ENCODE assay signal across 17 mouse cellular contexts in genomic region chr8:48492491-48492890, GRCm38 (mm10).
A peak's percentile ranks its signal among the peaks of the same experiment; 100 is the strongest.
DNase-seq lines count a peak whose midpoint lies in the region; TF ChIP-seq lines count a peak whose summit lies in the region.
"Had no signal": no experiment of that assay in that cellular context is flagged by ENCODE, and none has a peak within 500 bp of the region (broad histone marks: within the 10 kb centered on the region; RNA-seq: fewer than 3 reads in every experiment).

No protein-coding gene starts in this region.

- peak; percentile 7 for DNase-seq in kidney, postnatal 14 days
- no peak for DNase-seq in kidney, postnatal 10 days
- peak; percentile 5 for DNase-seq in NIH3T3 (ENCODE audit: low read depth)
- peak; percentile 46 for DNase-seq in heart, adult 8-10 months (ENCODE audit: low spot score)
- DNase-seq in thymus, postnatal 14 days: no peak
- DNase-seq in kidney, adult 2 months: no peak
- DNase-seq: cerebellum, adult 18-20 months; kidney, postnatal 36 days; layer of hippocampus, postnatal 36 days; right cerebral cortex, postnatal 14 days; thymus, adult 2 months had no signal

- no peak for TF ChIP-seq POLR2A in kidney, adult 2 months (IDR thresholded peaks at IDR 0.05; ENCODE audit: low read depth, low read length)

- no peaks in the 10 kb centered on the region for H3K27me3 ChIP-seq in C2C12 (ENCODE audit: control insufficient read depth, insufficient read depth, insufficient read length)
- H3K27me3 ChIP-seq in kidney, adult 2 months (replicated peaks; ENCODE audit: control insufficient read depth, insufficient read depth, low read length): no peaks in the 10 kb centered on the region
- H3K27me3 ChIP-seq: CH12.LX; forebrain, embryonic 15.5 days; hindbrain, embryonic 12.5 days; Patski had no signal

- 81% methylated on average over 5 of the region's 5 CpGs for WGBS in kidney, adult 2 months

- H3K4me3 ChIP-seq in C2C12 (ENCODE audit: insufficient read depth, poor library complexity, severe bottlenecking): no peak overlapping the region
- no peak overlapping the region for H3K4me3 ChIP-seq in kidney, adult 2 months (ENCODE audit: insufficient read depth, low read depth, low read length)
- H3K4me3 ChIP-seq: forebrain, embryonic 15.5 days; hindbrain, embryonic 12.5 days; midbrain, embryonic 10.5 days had no signal

- H3K36me3 ChIP-seq in C2C12 (ENCODE audit: control insufficient read depth, insufficient read depth): no peaks in the 10 kb centered on the region
- H3K36me3 ChIP-seq in kidney, adult 2 months (ENCODE audit: control insufficient read depth, insufficient read depth, low read length): no peaks in the 10 kb centered on the region
- H3K36me3 ChIP-seq: forebrain, embryonic 15.5 days; hindbrain, embryonic 12.5 days had no signal

- H3K79me3 ChIP-seq in C2C12 (ENCODE audit: low read depth): no peaks in the 10 kb centered on the region

- H3K79me2 ChIP-seq in C2C12 (ENCODE audit: control insufficient read depth, insufficient read depth): no peaks in the 10 kb centered on the region

- H3K27ac ChIP-seq in kidney, adult 2 months (ENCODE audit: insufficient read depth, low read depth, low read length): no peak overlapping the region
- H3K27ac ChIP-seq: forebrain, embryonic 15.5 days; hindbrain, embryonic 12.5 days; midbrain, embryonic 10.5 days had no signal

- H3K4me1 ChIP-seq in kidney, adult 2 months (ENCODE audit: control insufficient read depth, insufficient read depth, low read length): peaks cover 3% of the 10 kb centered on the region; the same call in 1 of the 2 replicates

- H3ac ChIP-seq in C2C12 (ENCODE audit: control insufficient read depth, insufficient read length, low read depth): no peak overlapping the region

- no peak for TF ChIP-seq CTCF in C2C12 (IDR thresholded peaks at IDR 0.05; ENCODE audit: control insufficient read depth, insufficient read depth, insufficient read length)
- no peak for TF ChIP-seq CTCF in kidney, adult 2 months (conservative IDR thresholded peaks at IDR 0.05; ENCODE audit: insufficient read depth, insufficient read length, low read depth, low read length)

TF ChIP-seq in C2C12, 6 proteins besides CTCF, POLR2A, EP300 and RAD21:
- TF ChIP-seq FOSL1 (IDR thresholded peaks at IDR 0.05; ENCODE audit: insufficient read depth, low read length, poor library complexity, severe bottlenecking) (no peak), CEBPB (IDR thresholded peaks at IDR 0.05; ENCODE audit: low read depth) (peak; percentile 42), MYOD1 (IDR thresholded peaks at IDR 0.05; ENCODE audit: control insufficient read depth, insufficient read length, low read depth) (no peak), USF1 (IDR thresholded peaks at IDR 0.05; ENCODE audit: low read depth) (no peak), MYOG (IDR thresholded peaks at IDR 0.05; ENCODE audit: control insufficient read depth, extremely low read depth, insufficient read length) (no peak)

Comparison
In these comparisons a context has a peak if more than half of its experiments do, and no peak if none do; other contexts are left out.
1. DNase-seq: peak in kidney, postnatal 14 days (single experiment), NIH3T3 (single experiment) and heart, adult 8-10 months (single experiment); none in kidney, postnatal 10 days (single experiment), thymus, postnatal 14 days (single experiment) and kidney, adult 2 months (single experiment).